Mouse (Mus musculus): ENCODE measurements around the gene Cecr2. TPM values are rescaled to one million over a fixed set of nuclear protein-coding genes. Genes with fewer than 3 reads are reported as not detected.

Gene Cecr2
- total and polyA plus RNA-seq, 2 experiments: 5.1 to 9.3 TPM

DNA sequence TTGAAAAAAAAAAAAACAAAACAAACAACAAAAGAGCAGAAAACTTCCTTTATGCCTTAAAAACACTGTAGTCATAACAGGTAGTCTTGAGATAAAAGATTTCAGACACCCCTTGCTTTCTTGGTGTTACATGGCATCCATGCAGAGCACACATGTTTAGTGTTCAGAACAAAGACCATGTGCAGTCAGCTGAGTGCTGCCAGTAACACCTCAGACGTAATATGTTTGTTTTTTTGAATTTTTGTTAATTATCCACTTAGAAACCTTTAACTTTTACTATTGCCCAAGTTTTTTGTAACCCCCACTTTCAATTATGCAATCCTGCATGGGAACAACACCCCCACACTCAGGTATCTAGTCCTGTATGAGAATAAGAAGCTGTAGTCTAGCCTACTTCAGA, 42.6 kb downstream of the Cecr2 start:
- Histone ChIP-seq H3K27ac (replicated peaks; ENCODE audit: insufficient read depth, low read depth, low read length) (peak overlapping the region; percentile 96), H3K9ac (ENCODE audit: low read depth, low read length) (no peak overlapping the region)
- DNase-seq (ENCODE audit: extremely low read depth, low read depth, low spot score): peak; percentile 96

DNA sequence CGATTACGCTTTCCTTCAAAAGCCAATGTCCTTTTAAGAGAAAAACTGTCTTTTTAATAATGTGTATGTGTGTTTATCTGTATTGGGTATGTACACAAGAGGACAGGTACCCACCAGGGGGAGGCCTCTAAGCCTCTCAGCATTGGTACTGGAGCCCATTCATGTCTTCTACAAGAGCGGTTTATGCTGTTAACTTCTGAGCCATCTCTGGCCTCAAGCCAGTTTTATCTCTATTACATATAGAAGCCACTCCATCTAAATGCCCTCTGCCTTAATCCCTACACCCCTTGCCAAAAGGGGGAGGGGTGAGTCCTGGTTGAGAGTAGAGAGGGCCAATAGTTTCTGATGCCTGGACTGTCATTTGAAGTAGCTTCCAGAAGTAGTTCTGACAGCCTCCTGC, 48.6 kb downstream of the Cecr2 start:
- Histone ChIP-seq H3K27me3 (ENCODE audit: control insufficient read depth, insufficient read depth, low read length) (no peaks in the 10 kb centered on the region), H3K4me3 (ENCODE audit: insufficient read depth, low read depth, low read length) (no peak overlapping the region), H3K4me1 (ENCODE audit: control insufficient read depth, insufficient read depth, low read length) (peaks cover 18% of the 10 kb centered on the region), H3K36me3 (ENCODE audit: control insufficient read depth, insufficient read depth, low read length) (no peaks in the 10 kb centered on the region), H3K79me2 (ENCODE audit: control insufficient read depth, insufficient read depth, low read length) (peaks cover 18% of the 10 kb centered on the region; the same call in 1 of the 2 replicates), H3K27ac (replicated peaks; ENCODE audit: insufficient read depth, low read depth, low read length) (no peak overlapping the region; the same call in 1 of the 2 replicates), H3K9ac (ENCODE audit: low read depth, low read length) (no peak overlapping the region)
- WGBS: 25% methylated on average over 3 of the region's 3 CpGs
- DNase-seq (ENCODE audit: extremely low read depth, low read depth, low spot score): no peak
- no peak for TF ChIP-seq CTCF (IDR thresholded peaks at IDR 0.05; ENCODE audit: low read depth, low read length)
- no peak for TF ChIP-seq POLR2A (IDR thresholded peaks at IDR 0.05; ENCODE audit: extremely low read depth, insufficient read depth, low read length)

More for the DNA sequence above, 42.6 kb downstream of the Cecr2 start:
- 16% methylated on average over 1 of the region's 1 CpGs for WGBS
- Histone ChIP-seq H3K27me3 (ENCODE audit: control insufficient read depth, insufficient read depth, low read length) (no peaks in the 10 kb centered on the region), H3K4me3 (ENCODE audit: insufficient read depth, low read depth, low read length) (no peak overlapping the region), H3K36me3 (ENCODE audit: control insufficient read depth, insufficient read depth, low read length) (no peaks in the 10 kb centered on the region), H3K79me2 (ENCODE audit: control insufficient read depth, insufficient read depth, low read length) (peaks cover 18% of the 10 kb centered on the region; the same call in 1 of the 2 replicates), H3K4me1 (ENCODE audit: control insufficient read depth, insufficient read depth, low read length) (peaks cover 20% of the 10 kb centered on the region)
- TF ChIP-seq POLR2A (IDR thresholded peaks at IDR 0.05; ENCODE audit: extremely low read depth, insufficient read depth, low read length): no peak
- TF ChIP-seq CTCF (IDR thresholded peaks at IDR 0.05; ENCODE audit: low read depth, low read length): no peak

DNA sequence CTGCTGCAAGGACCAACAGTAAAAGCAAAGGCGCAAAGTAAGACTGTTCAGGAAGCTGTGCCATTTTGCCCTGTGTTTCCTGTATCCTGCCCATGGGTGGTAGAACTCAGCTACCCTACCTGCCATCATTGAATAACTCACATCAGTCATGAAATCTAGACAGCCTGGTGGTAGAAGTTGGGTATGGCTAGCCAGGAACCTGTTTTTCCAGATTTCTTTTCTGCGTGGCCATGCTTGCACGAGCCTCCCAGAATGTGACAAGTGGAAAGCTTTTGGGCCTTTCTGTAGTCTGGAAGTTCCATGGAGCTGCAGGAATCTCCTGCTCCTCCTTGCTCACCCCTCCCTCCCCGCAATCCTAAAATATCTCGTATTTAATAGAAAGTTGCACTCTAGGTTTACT, 49.1 kb downstream of the Cecr2 start:
- H3K9ac ChIP-seq (ENCODE audit: low read depth, low read length): no peak overlapping the region
- WGBS: 91% methylated on average over 5 of the region's 5 CpGs
- no peaks in the 10 kb centered on the region for H3K36me3 ChIP-seq (ENCODE audit: control insufficient read depth, insufficient read depth, low read length)
- no peak overlapping the region for H3K4me3 ChIP-seq (ENCODE audit: insufficient read depth, low read depth, low read length)
- peaks cover 14% of the 10 kb centered on the region; the same call in 1 of the 2 replicates for H3K79me2 ChIP-seq (ENCODE audit: control insufficient read depth, insufficient read depth, low read length)
- TF ChIP-seq POLR2A (IDR thresholded peaks at IDR 0.05; ENCODE audit: extremely low read depth, insufficient read depth, low read length) (no peak), CTCF (IDR thresholded peaks at IDR 0.05; ENCODE audit: low read depth, low read length) (no peak)
- H3K4me1 ChIP-seq (ENCODE audit: control insufficient read depth, insufficient read depth, low read length): peaks cover 15% of the 10 kb centered on the region
- no peak for DNase-seq (ENCODE audit: extremely low read depth, low read depth, low spot score)
- no peak overlapping the region; the same call in 1 of the 2 replicates for H3K27ac ChIP-seq (replicated peaks; ENCODE audit: insufficient read depth, low read depth, low read length)
- no peaks in the 10 kb centered on the region for H3K27me3 ChIP-seq (ENCODE audit: control insufficient read depth, insufficient read depth, low read length)

DNA sequence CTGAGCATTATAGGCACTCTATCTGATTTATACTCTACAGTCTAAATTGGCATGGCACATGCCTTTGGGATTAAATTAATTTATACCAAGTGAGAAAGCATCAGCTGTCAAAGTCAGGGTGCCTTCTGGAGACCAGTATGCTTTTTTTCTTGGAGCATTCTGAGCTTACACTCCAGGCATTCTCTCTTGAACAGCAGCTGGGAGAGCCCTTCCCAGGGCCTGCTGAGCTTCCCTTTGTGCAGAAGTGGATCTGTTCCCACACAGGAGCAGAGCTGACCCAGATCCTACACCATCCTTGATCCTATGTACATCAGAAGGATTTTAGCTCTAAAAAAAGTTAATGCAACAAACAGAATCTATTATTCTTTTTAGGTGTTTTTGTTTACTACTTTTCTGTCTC, 49.7 kb downstream of the Cecr2 start:
- Histone ChIP-seq H3K27me3 (ENCODE audit: control insufficient read depth, insufficient read depth, low read length) (no peaks in the 10 kb centered on the region), H3K4me1 (ENCODE audit: control insufficient read depth, insufficient read depth, low read length) (peaks cover 12% of the 10 kb centered on the region), H3K9ac (ENCODE audit: low read depth, low read length) (no peak overlapping the region), H3K4me3 (ENCODE audit: insufficient read depth, low read depth, low read length) (no peak overlapping the region), H3K36me3 (ENCODE audit: control insufficient read depth, insufficient read depth, low read length) (no peaks in the 10 kb centered on the region), H3K79me2 (ENCODE audit: control insufficient read depth, insufficient read depth, low read length) (peaks cover 19% of the 10 kb centered on the region; the same call in 1 of the 2 replicates), H3K27ac (replicated peaks; ENCODE audit: insufficient read depth, low read depth, low read length) (no peak overlapping the region)
- DNase-seq (ENCODE audit: extremely low read depth, low read depth, low spot score): no peak
- TF ChIP-seq POLR2A (IDR thresholded peaks at IDR 0.05; ENCODE audit: extremely low read depth, insufficient read depth, low read length) (no peak), CTCF (IDR thresholded peaks at IDR 0.05; ENCODE audit: low read depth, low read length) (no peak)

- TF ChIP-seq POLR2A (IDR thresholded peaks at IDR 0.05; ENCODE audit: extremely low read depth, insufficient read depth, low read length) (no peak), CTCF (IDR thresholded peaks at IDR 0.05; ENCODE audit: low read depth, low read length) (no peak)
- H3K27me3 ChIP-seq (ENCODE audit: control insufficient read depth, insufficient read depth, low read length): no peaks in the 10 kb centered on the region
- no peak for DNase-seq (ENCODE audit: extremely low read depth, low read depth, low spot score)
- no peaks in the 10 kb centered on the region for H3K36me3 ChIP-seq (ENCODE audit: control insufficient read depth, insufficient read depth, low read length)
- H3K9ac ChIP-seq (ENCODE audit: low read depth, low read length): no peak overlapping the region
- peaks cover 12% of the 10 kb centered on the region for H3K4me1 ChIP-seq (ENCODE audit: control insufficient read depth, insufficient read depth, low read length)
- 10% methylated on average over 4 of the region's 4 CpGs for WGBS
- no peak overlapping the region for H3K4me3 ChIP-seq (ENCODE audit: insufficient read depth, low read depth, low read length)
- H3K27ac ChIP-seq (replicated peaks; ENCODE audit: insufficient read depth, low read depth, low read length): no peak overlapping the region
- H3K79me2 ChIP-seq (ENCODE audit: control insufficient read depth, insufficient read depth, low read length): peaks cover 19% of the 10 kb centered on the region; the same call in 1 of the 2 replicates
Observed at GRCm38 (mm10) chr6:120716531-120716984, 50.4 kb downstream of the Cecr2 start.

DNA sequence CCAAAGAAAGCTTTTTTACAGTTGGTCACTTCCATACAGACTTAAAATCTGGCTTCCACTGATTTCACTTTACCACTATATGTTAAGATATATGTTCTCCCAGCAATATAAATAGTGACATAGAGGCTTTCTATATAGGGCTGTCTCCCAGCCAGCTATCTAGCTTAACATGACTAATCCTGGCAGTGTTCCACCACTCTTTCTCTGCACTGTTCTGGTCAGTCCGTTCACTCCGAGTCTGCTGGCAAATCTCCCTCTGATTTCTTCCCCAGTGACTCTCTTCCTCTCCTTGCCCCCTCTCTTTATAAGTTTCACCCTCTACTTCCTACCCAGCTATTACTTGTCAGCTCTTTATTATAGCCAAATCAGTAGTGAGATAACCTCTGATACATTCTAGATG, 59.8 kb downstream of the Cecr2 start:
- peaks cover 4% of the 10 kb centered on the region for H3K36me3 ChIP-seq (ENCODE audit: control insufficient read depth, insufficient read depth, low read length)
- TF ChIP-seq POLR2A (IDR thresholded peaks at IDR 0.05; ENCODE audit: extremely low read depth, insufficient read depth, low read length): no peak
- TF ChIP-seq CTCF (IDR thresholded peaks at IDR 0.05; ENCODE audit: low read depth, low read length): no peak
- H3K4me3 ChIP-seq (ENCODE audit: insufficient read depth, low read depth, low read length): no peak overlapping the region
- H3K4me1 ChIP-seq (ENCODE audit: control insufficient read depth, insufficient read depth, low read length): peaks cover 5% of the 10 kb centered on the region; the same call in 1 of the 2 replicates
- no peak overlapping the region for H3K27ac ChIP-seq (replicated peaks; ENCODE audit: insufficient read depth, low read depth, low read length)
- 3% methylated on average over 2 of the region's 2 CpGs for WGBS
- no peak for DNase-seq (ENCODE audit: extremely low read depth, low read depth, low spot score)
- peaks cover 5% of the 10 kb centered on the region; the same call in 1 of the 2 replicates for H3K79me2 ChIP-seq (ENCODE audit: control insufficient read depth, insufficient read depth, low read length)
- H3K27me3 ChIP-seq (ENCODE audit: control insufficient read depth, insufficient read depth, low read length): no peaks in the 10 kb centered on the region
- H3K9ac ChIP-seq (ENCODE audit: low read depth, low read length): no peak overlapping the region
